Mouse (Mus musculus) heart, embryonic 14.5 days (tissue): ENCODE measurements around the gene Fgf7. TPM values are rescaled to one million over a fixed set of nuclear protein-coding genes. Genes with fewer than 3 reads are reported as not detected.

Source experiments
- ATAC-seq: fragments of 200-750 bp; cut with Nextera tagmentation; 2 replicates; pipeline ENCODE4 v1.8.0; 2017; ENCODE audit warnings: low read depth, moderate TSS enrichment; ENCODE audit not compliant: insufficient number of reproducible peaks, insufficient read depth, low FRiP score
- H3K27ac ChIP-seq, 2 experiments: fragments of 200-500 bp in 1 of 2; fragments of 300-500 bp in 1 of 2; sonication (generic) in 1 of 2; replicated peaks in 1 of 2; 2 replicates each; pipeline ENCODE4 v1.5.1; 2012 to 2014; ENCODE audit warnings: low read depth in 2 of 2, low read length in 2 of 2, control low read depth in 1 of 2, mild to moderate bottlenecking in 1 of 2, mixed read lengths in 1 of 2; ENCODE audit not compliant: control insufficient read depth in 1 of 2, insufficient read depth in 1 of 2
- H3K27me3 ChIP-seq: fragments of 300-500 bp; sonication (generic); 2 replicates; pipeline ENCODE4 v1.6.1; 2014; ENCODE audit warnings: mild to moderate bottlenecking, low read length, control low read depth; ENCODE audit not compliant: control insufficient read depth, insufficient read depth
- H3K36me3 ChIP-seq: fragments of 300-500 bp; sonication (generic); 2 replicates; pipeline ENCODE4 v1.6.1; 2014; ENCODE audit warnings: mild to moderate bottlenecking, control low read depth, low read length, mixed read lengths; ENCODE audit not compliant: control insufficient read depth, insufficient read depth
- H3K4me1 ChIP-seq, 2 experiments: fragments of 200-500 bp in 1 of 2; fragments of 300-500 bp in 1 of 2; sonication (generic) in 1 of 2; 2 replicates each; pipeline ENCODE4 v1.6.1; 2012 to 2014; ENCODE audit warnings: low read length in 2 of 2, control low read depth in 1 of 2, mixed read lengths in 1 of 2; ENCODE audit not compliant: control insufficient read depth in 2 of 2, insufficient read depth in 2 of 2
- H3K4me2 ChIP-seq: fragments of 300-500 bp; sonication (generic); 2 replicates; pipeline ENCODE4 v1.6.1; 2014; ENCODE audit warnings: mild to moderate bottlenecking, low read length
- H3K4me3 ChIP-seq, 2 experiments: fragments of 200-500 bp in 1 of 2; fragments of 300-500 bp in 1 of 2; sonication (generic) in 1 of 2; 2 replicates each; pipeline ENCODE4 v1.5.1; 2012 to 2014; ENCODE audit warnings: low read length in 2 of 2, mild to moderate bottlenecking in 2 of 2, control low read depth in 1 of 2, low read depth in 1 of 2, moderate library complexity in 1 of 2; ENCODE audit not compliant: control insufficient read depth in 1 of 2, insufficient read depth in 1 of 2
- H3K9ac ChIP-seq: fragments of 300-500 bp; sonication (generic); 2 replicates; pipeline ENCODE4 v1.6.1; 2014; ENCODE audit warnings: mild to moderate bottlenecking, low read length
- H3K9me3 ChIP-seq: fragments of 300-500 bp; sonication (generic); 2 replicates; pipeline ENCODE4 v1.6.1; 2016; ENCODE audit warnings: low read length, control low read depth; ENCODE audit not compliant: control insufficient read depth
- WGBS: fragments of 180-500 bp; shearing (Covaris S2); extraction: QIAGEN DNeasy Blood & Tissue Kit; methylation state at CpG from one replicate; pipeline ENCODE4 v1.1.7; 2014; 5-methylcytosine and 5-hydroxymethylcytosine counted together
- polyA plus RNA-seq: library from polyadenylated mRNA; unstranded; fragments of >200 nt; fragmentation: Nextera tagmentation; extraction: Ambion mirVana; gene quantifications from 2 replicates; pipeline ENCODE4 v1.2.1, GENCODE M21; 2014

The Fgf7 gene
- polyA plus RNA-seq, 1 experiment from 2014 or later: 0.57 TPM

GRCm38 (mm10) chr2:126033114-126033972, 1.1 kb upstream of the Fgf7 start:
- H3K4me3 ChIP-seq: no peak overlapping the region
- H3K9ac ChIP-seq: no peak overlapping the region
- H3K27ac ChIP-seq: no peak overlapping the region
- no peak for ATAC-seq
- H3K9me3 ChIP-seq: no peaks in the 10 kb centered on the region
- H3K27me3 ChIP-seq: no peaks in the 10 kb centered on the region
- no peaks in the 10 kb centered on the region for H3K36me3 ChIP-seq
- no peak overlapping the region for H3K4me2 ChIP-seq
- peaks cover 0 to 5% of the 10 kb centered on the region in 2 experiments; a peak in 1 of 4 replicates for H3K4me1 ChIP-seq
- WGBS: 73% methylated on average over 8 of the region's 8 CpGs

- H3K27me3 ChIP-seq: no peaks in the 10 kb centered on the region
- H3K4me3 ChIP-seq: no peak overlapping the region
- no peaks in the 10 kb centered on the region for H3K9me3 ChIP-seq
- WGBS: 50% methylated on average over 15 of the region's 15 CpGs
- no peak overlapping the region for H3K9ac ChIP-seq
- peaks cover 4 to 16% of the 10 kb centered on the region in 2 experiments; a peak in 3 of 4 replicates for H3K4me1 ChIP-seq
- no peaks in the 10 kb centered on the region for H3K36me3 ChIP-seq
- ATAC-seq: no peak
- no peak overlapping the region for H3K27ac ChIP-seq
- peak overlapping the region; percentile 28; the same call in 1 of the 2 replicates for H3K4me2 ChIP-seq
Observed at GRCm38 (mm10) chr2:126035013-126035770, 734 bp downstream of the Fgf7 start.

GRCm38 (mm10) chr2:126036121-126036520, 1.7 kb downstream of the Fgf7 start:
- H3K4me3 ChIP-seq: no peak overlapping the region
- no peak overlapping the region for H3K9ac ChIP-seq
- no peak overlapping the region for H3K27ac ChIP-seq
- ATAC-seq: no peak
- peaks cover 4 to 16% of the 10 kb centered on the region in 2 experiments; a peak in 3 of 4 replicates for H3K4me1 ChIP-seq
- no peaks in the 10 kb centered on the region for H3K9me3 ChIP-seq
- no peak overlapping the region for H3K4me2 ChIP-seq
- no peaks in the 10 kb centered on the region for H3K27me3 ChIP-seq
- H3K36me3 ChIP-seq: no peaks in the 10 kb centered on the region
- WGBS: 71% methylated on average over 4 of the region's 4 CpGs

GRCm38 (mm10) chr2:126038221-126039000, 4.0 kb downstream of the Fgf7 start:
- ATAC-seq: no peak
- Histone ChIP-seq H3K4me3 (no peak overlapping the region), H3K4me1 (peaks cover 4 to 16% of the 10 kb centered on the region in 2 experiments; a peak in 3 of 4 replicates), H3K27me3 (no peaks in the 10 kb centered on the region), H3K27ac (no peak overlapping the region), H3K9me3 (no peaks in the 10 kb centered on the region), H3K9ac (no peak overlapping the region), H3K4me2 (no peak overlapping the region), H3K36me3 (no peaks in the 10 kb centered on the region)
- WGBS: 84% methylated on average over 7 of the region's 7 CpGs

- Histone ChIP-seq H3K4me1 (peaks cover 4 to 16% of the 10 kb centered on the region in 2 experiments; a peak in 3 of 4 replicates), H3K27me3 (no peaks in the 10 kb centered on the region), H3K36me3 (no peaks in the 10 kb centered on the region), H3K4me3 (no peak overlapping the region), H3K4me2 (no peak overlapping the region), H3K27ac (peak overlapping the region; percentile 31 to 48; a peak in 3 of 4 replicates), H3K9me3 (no peaks in the 10 kb centered on the region), H3K9ac (no peak overlapping the region)
- no peak for ATAC-seq
- whole genome bisulfite sequencing: 27% methylated on average over 4 of the region's 4 CpGs
Observed at GRCm38 (mm10) chr2:126039414-126039891, 5.0 kb downstream of the Fgf7 start.

- Histone ChIP-seq H3K9ac (no peak overlapping the region), H3K4me3 (no peak overlapping the region), H3K36me3 (no peaks in the 10 kb centered on the region), H3K27ac (no peak overlapping the region), H3K4me1 (peaks cover 4 to 12% of the 10 kb centered on the region in 2 experiments; a peak in 3 of 4 replicates), H3K9me3 (no peaks in the 10 kb centered on the region), H3K27me3 (no peaks in the 10 kb centered on the region), H3K4me2 (no peak overlapping the region)
- no peak for ATAC-seq
- WGBS: 82% methylated on average over 2 of the region's 2 CpGs
Observed at GRCm38 (mm10) chr2:126040651-126041050, 6.2 kb downstream of the Fgf7 start.

GRCm38 (mm10) chr2:126041237-126041636, 6.8 kb downstream of the Fgf7 start:
- no peak overlapping the region for H3K4me3 ChIP-seq
- H3K27me3 ChIP-seq: no peaks in the 10 kb centered on the region
- WGBS: 89% methylated on average over 6 of the region's 6 CpGs
- H3K9me3 ChIP-seq: no peaks in the 10 kb centered on the region
- no peak overlapping the region for H3K27ac ChIP-seq
- peaks cover 4 to 11% of the 10 kb centered on the region in 2 experiments; a peak in 3 of 4 replicates for H3K4me1 ChIP-seq
- no peak for ATAC-seq
- no peak overlapping the region for H3K4me2 ChIP-seq
- H3K9ac ChIP-seq: no peak overlapping the region
- no peaks in the 10 kb centered on the region for H3K36me3 ChIP-seq
